In the genomic region with DNA sequence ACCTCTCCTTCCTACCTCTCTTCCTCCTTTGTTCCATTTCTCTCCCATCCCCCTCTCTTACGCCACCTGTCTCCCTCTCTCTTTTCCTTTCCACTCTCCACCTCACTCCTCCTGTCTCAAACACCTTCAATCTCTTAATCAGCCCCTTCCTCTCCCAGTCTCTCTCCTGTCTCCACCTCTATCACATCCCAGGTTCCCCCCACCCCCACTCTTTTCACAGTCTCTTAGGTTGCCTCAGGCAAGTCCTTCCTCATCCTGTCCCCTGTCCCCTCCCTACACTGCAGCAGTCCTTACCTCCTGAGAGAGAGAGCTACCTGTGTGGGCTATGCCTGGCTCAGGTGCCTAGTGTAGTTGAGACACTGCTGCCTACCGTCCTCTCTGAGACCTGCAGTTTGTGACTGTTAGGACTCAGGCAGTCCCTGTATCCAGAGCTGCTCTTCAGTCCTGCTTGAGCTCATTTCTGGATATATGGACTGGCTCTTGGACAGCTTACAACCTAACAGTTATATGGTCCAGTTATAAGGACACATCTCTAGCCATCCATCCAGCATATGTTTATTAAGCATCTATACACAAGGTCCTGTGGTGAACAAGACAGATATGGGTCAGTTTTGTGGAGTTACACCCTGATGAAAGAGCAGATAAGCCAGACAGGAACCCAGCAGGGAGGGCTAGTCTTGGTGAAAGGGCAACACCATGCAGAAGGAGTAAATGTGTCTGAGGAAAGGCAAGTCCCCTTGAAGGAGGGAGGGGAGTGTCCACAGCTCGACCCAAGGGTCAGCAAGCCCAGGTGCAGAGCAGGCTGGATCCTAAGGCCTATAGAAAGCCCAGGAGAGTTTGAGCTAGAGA, we compare ENCODE assay signal across 13 mouse cellular contexts. TPM values are rescaled to one million over a fixed set of nuclear protein-coding genes. Genes with fewer than 3 reads are reported as not detected.
DNase-seq lines count a peak whose midpoint lies in the region; ATAC-seq and TF ChIP-seq lines count a peak whose summit lies in the region.
"Had no signal": no experiment of that assay in that cellular context is flagged by ENCODE, and none has a peak within 500 bp of the region (broad histone marks: within the 10 kb centered on the region; RNA-seq: fewer than 3 reads in every experiment).

No protein-coding gene starts in this region.

- peaks cover 10% of the 10 kb centered on the region for H3K36me3 ChIP-seq in heart, embryonic 13.5 days
- no peaks in the 10 kb centered on the region; the same call in 1 of the 2 replicates for H3K36me3 ChIP-seq in heart, adult 2 months (ENCODE audit: control insufficient read depth, insufficient read depth, low read length)
- H3K36me3 ChIP-seq in liver, embryonic 11.5 days (ENCODE audit: control insufficient read depth, insufficient read depth, low read length) = 0 out of 2 replicates have a peak, but pooled peaks cover 2% of the 10 kb centered on the region
- H3K36me3 ChIP-seq in stomach, embryonic 16.5 days (ENCODE audit: control insufficient read depth, insufficient read depth, low read length) = peaks cover 11% of the 10 kb centered on the region

- no peak overlapping the region for H3K4me3 ChIP-seq in heart, embryonic 13.5 days
- no peak overlapping the region for H3K4me3 ChIP-seq in heart, adult 2 months
- no peak overlapping the region for H3K4me3 ChIP-seq in liver, embryonic 11.5 days (ENCODE audit: low read depth, low read length)
- no peak overlapping the region for H3K4me3 ChIP-seq in stomach, embryonic 16.5 days (replicated peaks; ENCODE audit: low read length)
- H3K4me3 ChIP-seq: hindbrain, embryonic 12.5 days; limb, embryonic 12.5 days had no signal

- intact Hi-C loops in heart, adult 2 months (cut with DNase I) = no loop called here

- H3K27ac ChIP-seq in heart, embryonic 13.5 days (replicated peaks) = peak overlapping the region; percentile 48; the same call in 1 of the 2 replicates
- H3K27ac ChIP-seq in heart, adult 2 months = no peak overlapping the region
- peak overlapping the region; percentile 82 for H3K27ac ChIP-seq in liver, embryonic 11.5 days (ENCODE audit: low read depth, low read length)
- peak overlapping the region; percentile 91 for H3K27ac ChIP-seq in stomach, embryonic 16.5 days (ENCODE audit: low read length)
- H3K27ac ChIP-seq: hindbrain, embryonic 12.5 days; limb, embryonic 12.5 days had no signal

- H3K27me3 ChIP-seq in heart, embryonic 13.5 days (replicated peaks) = no peaks in the 10 kb centered on the region
- no peaks in the 10 kb centered on the region for H3K27me3 ChIP-seq in heart, adult 2 months (ENCODE audit: control insufficient read depth, insufficient read depth, low read length)
- no peaks in the 10 kb centered on the region for H3K27me3 ChIP-seq in liver, embryonic 11.5 days (replicated peaks; ENCODE audit: control insufficient read depth, insufficient read depth, low read length)
- no peaks in the 10 kb centered on the region for H3K27me3 ChIP-seq in stomach, embryonic 16.5 days (ENCODE audit: control insufficient read depth, insufficient read depth, low read length)
- H3K27me3 ChIP-seq: hindbrain, embryonic 12.5 days; limb, embryonic 12.5 days had no signal

- 48% methylated on average over 3 of the region's 3 CpGs for WGBS in heart, embryonic 13.5 days
- WGBS in heart, adult 2 months = 79% methylated on average over 3 of the region's 3 CpGs
- WGBS in liver, embryonic 11.5 days = 41% methylated on average over 3 of the region's 3 CpGs
- 53% methylated on average over 3 of the region's 3 CpGs for WGBS in stomach, embryonic 16.5 days

- no peak for ATAC-seq in heart, embryonic 13.5 days (ENCODE audit: extremely low read depth, insufficient number of reproducible peaks, low FRiP score, low TSS enrichment)
- peak; percentile 44 for ATAC-seq in liver, embryonic 11.5 days (replicated peaks; ENCODE audit: low FRiP score)
- peak; percentile 67 for ATAC-seq in stomach, embryonic 16.5 days (ENCODE audit: insufficient read depth, low FRiP score)

- no peaks in the 10 kb centered on the region for H3K9me3 ChIP-seq in heart, embryonic 13.5 days
- no peaks in the 10 kb centered on the region for H3K9me3 ChIP-seq in liver, embryonic 11.5 days (ENCODE audit: control insufficient read depth, low read length)
- H3K9me3 ChIP-seq in stomach, embryonic 16.5 days (replicated peaks; ENCODE audit: control insufficient read depth, low read length) = no peaks in the 10 kb centered on the region
- H3K9me3 ChIP-seq: hindbrain, embryonic 12.5 days; limb, embryonic 12.5 days had no signal

- no peak for TF ChIP-seq POLR2A in heart, adult 2 months (IDR thresholded peaks at IDR 0.05; ENCODE audit: insufficient read depth, low read depth, low read length)

- no peak for TF ChIP-seq CTCF in heart, adult 2 months (IDR thresholded peaks at IDR 0.05)

- DNase-seq in heart, adult 2 months = no peak
- DNase-seq in spleen, postnatal 10 days (ENCODE audit: low spot score in 2 of 2) = peak; percentile 45 to 62
- DNase-seq in spleen, adult 12 weeks (ENCODE audit: low spot score) = no peak
- DNase-seq in liver, embryonic 11.5 days (ENCODE audit: low spot score) = no peak
- no peak for DNase-seq in MN1 (ENCODE audit: low spot score)
- no peak for DNase-seq in gastrocnemius, postnatal 4 days (ENCODE audit: low spot score in 2 of 2)
- DNase-seq: adrenal gland, postnatal 36 days; cerebellum, adult 18-20 months; gastrocnemius, postnatal 14 days had no signal

- H3K79me2 ChIP-seq in heart, adult 2 months (replicated peaks; ENCODE audit: control insufficient read depth, insufficient read depth, low read length) = 0 out of 2 replicates have a peak, but pooled peaks cover 3% of the 10 kb centered on the region

- no peak overlapping the region for H3K4me2 ChIP-seq in heart, embryonic 13.5 days
- peak overlapping the region; percentile 46 for H3K4me2 ChIP-seq in liver, embryonic 11.5 days
- no peak overlapping the region for H3K4me2 ChIP-seq in stomach, embryonic 16.5 days (ENCODE audit: low read depth, low read length)
- H3K4me2 ChIP-seq: hindbrain, embryonic 12.5 days; limb, embryonic 12.5 days had no signal

- no peak for TF ChIP-seq EP300 in heart, adult 2 months (IDR thresholded peaks at IDR 0.05; ENCODE audit: insufficient read depth, low read depth, low read length)

- H3K4me1 ChIP-seq in heart, embryonic 13.5 days = peaks cover 20% of the 10 kb centered on the region
- peaks cover 4% of the 10 kb centered on the region for H3K4me1 ChIP-seq in heart, adult 2 months (ENCODE audit: control insufficient read depth, insufficient read depth, low read length)
- peaks cover 33% of the 10 kb centered on the region for H3K4me1 ChIP-seq in liver, embryonic 11.5 days (replicated peaks; ENCODE audit: control insufficient read depth, insufficient read depth, low read length)
- peaks cover 21% of the 10 kb centered on the region for H3K4me1 ChIP-seq in stomach, embryonic 16.5 days (ENCODE audit: control insufficient read depth, insufficient read depth, low read length)
- H3K4me1 ChIP-seq: limb, embryonic 12.5 days had no signal

- H3K9ac ChIP-seq in heart, embryonic 13.5 days = peak overlapping the region; percentile 4; the same call in 1 of the 2 replicates
- no peak overlapping the region for H3K9ac ChIP-seq in heart, adult 2 months (ENCODE audit: low read depth, low read length)
- H3K9ac ChIP-seq in liver, embryonic 11.5 days (ENCODE audit: low read depth, low read length) = peak overlapping the region; percentile 49
- H3K9ac ChIP-seq in stomach, embryonic 16.5 days (ENCODE audit: low read length) = no peak overlapping the region; the same call in 1 of the 2 replicates
- H3K9ac ChIP-seq: hindbrain, embryonic 12.5 days; limb, embryonic 12.5 days had no signal

RNA-seq across cellular contexts. Expression of a gene that starts 33.1 kb away (rescaled TPM):
- polyA plus RNA-seq in heart, embryonic 13.5 days (2015; fragmentation: Nextera tagmentation; extraction: Ambion mirVana) = 16.3 and 16.9 TPM in 2 replicates
- 10 to 100 TPM; 23.9 to 28.9 TPM for total RNA-seq in heart, adult 2 months (2021)
- 22.8 and 27.4 TPM in 2 replicates for polyA plus RNA-seq in heart, adult 2 months (2012; rRNA removed)
- polyA plus RNA-seq in liver, embryonic 11.5 days (2014; fragmentation: Nextera tagmentation; extraction: Ambion mirVana) = 21.2 and 23.2 TPM in 2 replicates
- 76.0 and 80.6 TPM in 2 replicates for polyA plus RNA-seq in stomach, embryonic 16.5 days (2015; fragmentation: Nextera tagmentation; extraction: Ambion mirVana)
- 10 to 100 TPM; 77.1 TPM for total RNA-seq in gastrocnemius, postnatal 4 days (2021)

RNA-seq across cellular contexts. Expression of a gene that starts 41.8 kb away (rescaled TPM):
- 21.8 and 22.4 TPM in 2 replicates for polyA plus RNA-seq in heart, embryonic 13.5 days (2015; fragmentation: Nextera tagmentation; extraction: Ambion mirVana)
- total RNA-seq in heart, adult 2 months (2021) = 1 to 10 TPM; 8.0 to 8.3 TPM
- polyA plus RNA-seq in heart, adult 2 months (2012; rRNA removed) = 6.1 and 8.5 TPM in 2 replicates
- polyA plus RNA-seq in liver, embryonic 11.5 days (2014; fragmentation: Nextera tagmentation; extraction: Ambion mirVana) = 30.0 and 31.3 TPM in 2 replicates
- 33.8 and 34.0 TPM in 2 replicates for polyA plus RNA-seq in stomach, embryonic 16.5 days (2015; fragmentation: Nextera tagmentation; extraction: Ambion mirVana)
- total RNA-seq in gastrocnemius, postnatal 4 days (2021) = 10 to 100 TPM; 18.2 to 23.1 TPM

Comparison
In these comparisons a context has a peak if more than half of its experiments do, and no peak if none do; other contexts are left out.
1. H3K9ac ChIP-seq: peak in heart, embryonic 13.5 days (single experiment) and liver, embryonic 11.5 days (single experiment); none in heart, adult 2 months (single experiment) and stomach, embryonic 16.5 days (single experiment).
2. DNase-seq: peak in spleen, postnatal 10 days (2 of 2); none in heart, adult 2 months (0 of 2), spleen, adult 12 weeks (single experiment), liver, embryonic 11.5 days (single experiment), MN1 (single experiment) and gastrocnemius, postnatal 4 days (0 of 2).